Mouse (Mus musculus) lung, postnatal 14 days (tissue): ENCODE results near the gene Cox7a1.
"Not testable (repeated sequence)": the region's sequence is repeated elsewhere in the genome, so short reads cannot be mapped to it uniquely, and the experiment has no call there.

Experiments
- DNase-seq: peaks from one replicate; pipeline ENCODE4 v3.0.0; 2021

Gene Cox7a1

GRCm38 (mm10) chr7:30193581-30194100 is 9.7 kb downstream of the Cox7a1 start:
- peak; percentile 84 for DNase-seq

GRCm38 (mm10) chr7:30194101-30194831 is 10.3 kb downstream of the Cox7a1 start:
- peak; percentile 47 for DNase-seq

GRCm38 (mm10) chr7:30194884-30195283 is 10.9 kb downstream of the Cox7a1 start:
- peak; percentile 97 for DNase-seq

GRCm38 (mm10) chr7:30195461-30195860 is 11.5 kb downstream of the Cox7a1 start:
- no peak for DNase-seq

GRCm38 (mm10) chr7:30196171-30196570 is 12.2 kb downstream of the Cox7a1 start:
- no peak for DNase-seq

- no peak for DNase-seq
Measured at GRCm38 (mm10) chr7:30197592-30198129, 13.7 kb downstream of the Cox7a1 start.

- DNase-seq: peak; percentile 68
Measured at GRCm38 (mm10) chr7:30198481-30198971, 14.6 kb downstream of the Cox7a1 start, which contains the start of gene Capns1. Gene Capns1, minus strand, starts transcription at chr7:30198811.

- DNase-seq: no peak
Measured at GRCm38 (mm10) chr7:30199498-30200139, 15.7 kb downstream of the Cox7a1 start.

GRCm38 (mm10) chr7:30200200-30200599 is 16.3 kb downstream of the Cox7a1 start:
- no peak for DNase-seq

GRCm38 (mm10) chr7:30200661-30201060 is 16.7 kb downstream of the Cox7a1 start:
- not testable (repeated sequence) for DNase-seq

GRCm38 (mm10) chr7:30202895-30203690 is 19.1 kb downstream of the Cox7a1 start:
- DNase-seq: peak; percentile 24

GRCm38 (mm10) chr7:30204380-30204779 is 20.4 kb downstream of the Cox7a1 start:
- no peak for DNase-seq

- DNase-seq: peak; percentile 80
Measured at GRCm38 (mm10) chr7:30205383-30205782, 21.4 kb downstream of the Cox7a1 start.

GRCm38 (mm10) chr7:30206364-30206763 is 22.4 kb downstream of the Cox7a1 start:
- DNase-seq: not testable (repeated sequence)

- no peak for DNase-seq
Measured at GRCm38 (mm10) chr7:30211025-30211424, 27.1 kb downstream of the Cox7a1 start.

- no peak for DNase-seq
Measured at GRCm38 (mm10) chr7:30213881-30214280, 29.9 kb downstream of the Cox7a1 start.

- DNase-seq: no peak
Measured at GRCm38 (mm10) chr7:30215875-30216274, 31.9 kb downstream of the Cox7a1 start.

GRCm38 (mm10) chr7:30216723-30217151 is 32.8 kb downstream of the Cox7a1 start:
- DNase-seq: peak; percentile 83

GRCm38 (mm10) chr7:30217277-30217676 is 33.3 kb downstream of the Cox7a1 start:
- no peak for DNase-seq

GRCm38 (mm10) chr7:30219293-30220007 is 35.5 kb downstream of the Cox7a1 start:
- DNase-seq: peak; percentile 63

GRCm38 (mm10) chr7:30220008-30220356 is 36.0 kb downstream of the Cox7a1 start:
- DNase-seq: no peak

- no peak for DNase-seq
Measured at GRCm38 (mm10) chr7:30221433-30221832, 37.5 kb downstream of the Cox7a1 start.
